Mouse (Mus musculus) bone marrow macrophage, adult 2 months (primary cell): ENCODE results near the gene Ccnd2.

Experiments used
- CTCF ChIP-seq: IDR thresholded peaks from 2 replicates; pipeline ENCODE4 v1.5.1; 2012; ENCODE audit warnings: low read depth, mild to moderate bottlenecking, low read length, moderate library complexity
- POLR2A ChIP-seq: IDR thresholded peaks from 2 replicates; pipeline ENCODE4 v1.6.1; 2012; ENCODE audit warnings: mild to moderate bottlenecking, low read depth, low read length, borderline replicate concordance

- TF ChIP-seq CTCF: no peak
- TF ChIP-seq POLR2A: no peak
Measured at GRCm38 (mm10) chr6:127114753-127115456, 37.1 kb downstream of the Ccnd2 start.
